Mouse (Mus musculus) kidney, adult 9 months (tissue): ENCODE data around the gene Adamtsl3.

ENCODE experiments used
- DNase-seq: peaks from one replicate; pipeline ENCODE4 v3.0.0; 2022

Adamtsl3 gene

DNA sequence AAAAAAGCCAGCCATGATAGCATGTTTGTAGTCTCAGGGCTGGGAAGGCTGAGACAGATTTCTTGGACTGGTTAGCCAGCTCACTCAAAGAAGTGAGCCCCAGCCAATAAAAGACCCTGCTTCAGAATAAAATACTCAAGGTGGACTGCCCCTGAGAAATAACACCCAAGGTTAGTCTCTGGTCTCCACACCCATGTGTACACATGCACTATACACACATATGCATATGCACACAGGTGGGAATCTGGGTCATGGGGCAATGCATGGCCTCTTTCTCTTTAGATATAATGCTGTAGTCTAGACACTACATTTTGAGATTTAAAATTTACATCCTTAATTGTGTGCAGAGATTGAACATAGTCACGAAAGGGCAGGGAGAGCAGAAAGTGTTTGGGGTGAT lies 88.8 kb downstream of the Adamtsl3 start:
- DNase-seq = no peak

DNA sequence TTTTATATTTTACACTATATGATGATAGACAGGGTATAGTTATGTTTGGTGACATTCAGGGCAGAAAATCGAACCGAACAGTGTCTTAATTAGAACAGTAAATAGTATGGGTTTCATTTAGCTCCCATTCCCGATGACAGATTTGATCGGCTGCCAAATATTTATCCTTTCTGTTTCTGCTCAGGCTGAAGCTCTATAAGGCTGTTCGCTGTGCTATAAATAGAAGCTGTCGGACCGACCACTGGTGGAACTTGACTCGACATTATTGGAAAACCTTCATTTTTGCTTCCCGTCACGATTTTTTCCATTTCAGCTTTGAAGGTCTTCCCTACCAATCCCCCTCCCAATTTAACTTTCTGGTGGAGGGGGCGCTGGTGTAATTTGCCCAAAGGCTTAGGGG lies 89.9 kb downstream of the Adamtsl3 start:
- DNase-seq = no peak

DNA sequence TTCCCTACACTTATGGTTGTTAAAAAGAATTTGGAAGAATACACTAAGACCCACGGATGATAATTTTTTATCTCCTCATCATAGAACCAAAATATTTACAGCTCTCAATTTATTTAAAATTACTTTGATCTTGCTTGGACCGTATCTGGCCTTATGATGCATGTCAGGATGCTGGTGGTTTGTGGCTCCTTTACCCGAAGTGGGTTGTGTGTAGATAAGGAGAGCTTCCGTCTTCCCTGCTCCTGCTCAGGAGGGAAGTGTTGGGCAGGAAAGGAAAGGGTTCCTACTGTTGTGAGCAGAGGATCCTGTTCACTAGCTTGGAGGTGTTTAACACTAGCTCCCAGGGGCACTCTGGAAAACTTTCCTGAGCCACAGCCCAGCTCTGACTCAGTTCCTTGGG lies 94.0 kb downstream of the Adamtsl3 start:
- no peak for DNase-seq

DNA sequence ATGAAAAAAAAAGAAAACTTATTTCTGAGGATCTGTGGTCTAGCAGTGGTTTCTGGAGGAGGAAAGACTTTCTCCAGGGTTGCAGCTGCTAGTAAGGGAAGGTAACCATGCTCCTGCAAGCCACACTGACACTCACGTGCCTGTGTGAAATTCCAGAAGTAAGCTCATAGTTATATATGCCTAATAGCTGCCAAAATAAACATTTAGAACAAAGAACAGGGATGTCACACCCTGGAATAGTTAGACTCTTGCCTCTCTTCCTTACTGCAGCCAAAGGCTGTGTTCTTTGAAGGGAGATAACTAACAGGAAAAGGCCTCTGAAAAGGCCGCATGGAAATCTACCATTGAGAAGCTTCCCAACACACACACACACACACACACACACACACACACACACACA lies 96.1 kb downstream of the Adamtsl3 start:
- no peak for DNase-seq

DNA sequence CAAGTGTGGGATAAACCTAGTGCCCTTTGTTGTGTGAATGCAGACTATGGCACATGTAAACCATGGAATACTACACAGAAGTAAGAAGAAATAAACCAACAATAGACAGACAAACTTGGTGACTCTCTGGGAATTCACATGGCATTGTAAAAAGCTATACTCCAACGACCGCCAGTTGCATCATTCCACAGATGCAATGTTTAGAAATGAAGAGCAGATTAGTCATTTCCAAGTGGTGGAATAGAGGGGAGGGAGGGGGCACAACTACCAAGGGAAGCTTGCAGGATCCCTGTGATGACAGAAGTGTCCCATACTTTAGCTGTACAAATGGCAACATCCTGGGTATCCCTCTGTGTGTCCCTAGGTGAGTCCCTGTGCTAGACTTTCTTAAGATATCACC lies 97.7 kb downstream of the Adamtsl3 start:
- no peak for DNase-seq

DNA sequence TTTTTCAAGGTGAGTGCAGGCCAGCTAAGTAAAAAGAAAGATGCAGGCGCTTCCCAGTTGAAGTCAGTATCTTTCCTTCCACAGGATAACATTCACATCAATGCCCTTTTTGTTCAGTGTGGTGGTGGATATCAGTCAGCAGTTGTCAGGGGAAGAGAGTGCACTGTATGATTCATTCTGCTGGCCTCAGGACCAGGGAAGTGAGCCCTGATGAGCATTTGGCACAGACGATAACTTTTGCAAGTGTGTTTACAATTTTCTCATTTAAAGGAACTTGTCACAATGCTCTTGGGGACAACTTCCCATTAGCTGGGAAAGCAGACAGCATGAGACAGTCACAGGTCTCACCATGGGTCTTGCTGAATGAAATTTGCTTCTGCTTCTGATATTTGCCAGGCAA lies 122.9 kb downstream of the Adamtsl3 start:
- DNase-seq = no peak

DNA sequence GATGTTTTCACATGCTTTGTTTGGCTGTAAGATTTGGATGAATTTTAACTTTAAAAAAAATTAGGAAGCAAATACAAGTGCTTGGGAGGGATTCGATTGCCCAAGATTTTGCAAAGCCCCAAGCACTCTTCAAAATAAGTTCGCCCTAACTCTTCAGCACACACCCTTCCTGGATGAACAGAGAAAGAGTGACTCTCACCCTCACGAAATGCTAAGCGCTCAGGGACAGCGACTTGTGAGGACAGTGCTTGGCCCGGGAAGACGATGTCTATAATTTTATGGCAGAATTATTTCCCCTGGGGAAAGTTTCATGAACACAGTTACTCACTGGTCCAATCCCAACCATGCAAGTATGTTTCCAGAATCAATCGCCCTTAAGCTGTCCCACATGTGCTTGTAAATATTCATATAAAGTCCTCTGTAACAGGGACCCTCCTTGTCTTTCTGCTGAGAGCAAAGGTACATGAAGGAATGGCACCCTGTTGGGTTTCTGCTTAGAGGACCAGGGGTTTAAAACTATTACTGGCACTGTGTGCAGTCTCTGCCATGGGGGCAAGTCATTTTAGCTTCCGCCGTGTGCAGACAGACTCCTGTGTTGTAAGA lies 127.5 kb downstream of the Adamtsl3 start:
- DNase-seq = no peak

DNA sequence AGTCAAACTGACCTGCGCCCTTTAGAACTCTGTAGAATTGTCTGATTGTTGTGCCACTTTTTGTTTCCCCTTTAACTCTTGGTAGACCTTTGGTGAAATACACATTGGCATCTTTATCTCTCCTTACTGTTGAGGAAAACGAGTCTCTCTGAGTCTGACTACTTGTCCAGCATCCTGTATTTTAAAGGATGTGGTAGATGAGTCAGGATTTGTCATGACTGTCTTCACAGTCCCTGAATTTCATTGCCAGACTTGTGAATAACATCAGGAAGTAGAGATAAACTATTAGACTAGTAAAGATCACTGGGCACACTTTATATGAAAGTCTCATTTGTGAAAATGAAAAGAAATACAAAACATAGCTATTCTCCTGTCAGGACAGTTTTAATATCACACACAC lies 128.9 kb downstream of the Adamtsl3 start:
- no peak for DNase-seq

DNA sequence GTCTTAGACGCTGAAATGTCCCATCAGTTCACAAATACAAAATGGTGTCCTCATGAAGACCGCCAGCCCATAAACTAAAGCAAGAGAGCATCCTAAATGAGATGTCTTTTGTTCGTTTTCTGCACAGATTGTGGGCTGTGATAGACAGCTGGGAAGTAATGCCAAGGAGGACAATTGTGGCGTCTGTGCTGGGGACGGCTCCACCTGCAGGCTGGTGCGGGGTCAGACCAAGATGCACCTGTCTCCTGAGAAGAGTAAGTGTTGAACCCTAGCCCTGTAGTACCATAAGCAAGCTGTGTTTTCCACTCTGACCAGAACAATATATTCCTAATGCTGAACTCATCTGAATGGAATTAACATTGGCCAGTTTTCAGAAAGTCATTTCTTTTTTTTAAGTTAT lies 129.9 kb downstream of the Adamtsl3 start:
- no peak for DNase-seq

DNA sequence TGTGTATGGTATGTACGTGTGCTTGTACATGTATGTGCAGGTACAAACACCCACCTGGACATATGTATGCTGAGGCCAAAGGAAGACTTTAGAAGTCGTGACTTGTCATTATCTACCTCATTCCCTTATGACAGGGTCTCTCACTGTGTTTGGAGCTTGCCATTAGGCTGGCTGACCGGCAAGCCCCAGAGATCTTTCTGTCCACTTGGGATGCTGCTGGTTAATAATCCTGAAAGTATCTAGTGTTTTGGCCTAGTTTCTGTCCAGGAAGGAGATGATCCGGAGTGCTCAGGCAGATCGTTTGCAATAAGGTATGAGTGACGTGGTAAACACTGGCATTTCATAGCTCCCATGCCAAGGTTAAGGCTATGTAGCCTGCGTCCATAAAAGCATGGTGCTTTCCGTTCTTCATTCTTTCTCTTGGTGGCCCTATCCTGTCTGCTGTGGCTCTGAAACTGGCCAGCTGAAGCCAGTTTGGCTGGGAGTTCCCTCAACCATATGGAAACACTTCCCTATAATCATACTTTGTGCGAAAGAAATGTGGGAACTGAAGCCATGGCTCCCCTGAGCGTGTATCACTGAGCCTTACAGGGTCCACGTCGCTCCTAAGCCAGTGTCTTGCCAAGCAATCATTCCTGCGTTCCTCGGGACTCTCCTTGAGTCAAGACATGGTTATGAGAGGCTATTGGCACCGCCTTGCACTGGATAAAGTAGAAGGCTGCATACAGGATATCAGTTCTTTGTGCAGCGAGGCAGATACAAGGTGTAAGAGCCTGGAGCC lies 141.1 kb downstream of the Adamtsl3 start:
- DNase-seq = no peak

DNA sequence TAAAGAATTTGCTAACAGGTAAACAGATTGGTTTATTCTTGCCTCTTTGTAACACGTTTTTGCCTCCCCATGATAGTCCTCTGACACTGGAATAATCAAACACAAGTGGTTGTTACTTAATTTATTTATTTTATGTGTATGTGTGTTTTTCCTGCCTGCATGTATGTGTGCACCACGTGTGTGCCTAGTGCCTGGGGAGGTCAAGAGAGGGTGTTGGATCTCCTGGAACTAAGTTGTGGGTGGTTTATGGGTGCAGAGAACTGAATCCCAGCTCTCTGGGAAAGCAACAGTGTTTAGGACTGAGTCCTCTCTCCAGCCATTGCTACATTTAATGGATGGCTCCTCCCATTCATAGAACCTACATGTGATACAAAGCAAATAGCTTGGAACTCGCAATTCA lies 143.0 kb downstream of the Adamtsl3 start:
- DNase-seq = no peak

DNA sequence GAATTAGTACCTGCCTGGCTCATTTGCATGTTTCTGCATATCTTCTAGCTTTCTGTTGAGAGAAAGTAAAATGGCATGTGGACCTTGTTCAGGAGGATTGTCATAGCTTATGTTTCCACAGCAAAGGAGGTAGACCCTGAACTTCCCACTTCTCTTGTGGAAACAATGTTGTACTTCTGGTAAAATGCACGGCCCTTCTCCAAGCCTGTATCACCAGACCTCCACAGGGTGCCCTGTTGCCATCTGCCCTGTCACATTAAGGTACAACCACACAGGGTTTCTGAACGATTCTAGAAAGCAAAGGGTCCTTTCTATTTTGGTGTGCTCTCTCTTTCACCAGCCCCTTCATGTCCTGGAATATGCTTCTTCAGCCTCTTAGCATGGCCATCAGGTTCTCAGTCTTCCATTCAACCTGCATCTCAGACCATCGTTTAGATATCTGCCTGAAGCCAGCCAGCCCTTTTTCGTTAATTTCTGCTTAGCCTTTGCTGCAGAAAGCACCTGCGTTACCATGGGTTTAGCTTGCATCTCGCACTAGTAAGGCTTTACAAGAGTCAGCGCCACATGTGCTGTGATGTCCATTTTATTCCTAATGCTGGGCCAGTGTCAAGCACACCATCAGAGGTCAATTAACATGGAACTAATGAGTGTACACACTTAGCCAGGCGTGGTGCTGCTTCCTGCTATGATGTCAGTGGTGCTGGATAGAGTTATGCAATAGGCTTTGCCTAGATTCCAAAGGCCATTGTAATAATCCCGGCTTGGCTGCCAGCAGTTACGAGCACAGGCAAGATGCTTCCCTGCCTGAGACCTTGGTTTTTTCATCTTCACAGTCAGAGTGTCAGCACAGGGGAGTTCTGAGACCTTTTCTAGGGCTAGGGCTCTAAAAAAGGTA lies 143.6 kb downstream of the Adamtsl3 start:
- DNase-seq = peak; percentile 54

DNA sequence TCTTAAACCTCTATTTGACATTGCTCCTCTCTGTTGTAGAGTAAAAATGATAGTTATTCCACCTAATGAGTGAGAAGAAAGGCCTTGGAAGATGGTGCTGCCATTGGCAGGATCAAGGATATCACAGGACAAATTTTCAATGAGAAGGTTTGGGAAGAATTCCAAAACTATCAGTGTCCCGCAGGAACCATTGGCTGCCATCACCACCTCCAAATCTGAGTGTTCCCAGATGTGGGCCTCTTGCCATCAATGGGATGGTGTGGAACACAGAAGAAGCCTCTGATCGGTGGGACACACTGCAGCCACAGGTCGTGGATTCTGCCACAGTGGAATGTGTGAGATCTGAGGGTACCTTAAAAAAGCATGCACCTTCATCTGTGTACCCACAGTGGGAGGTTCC lies 147.9 kb downstream of the Adamtsl3 start:
- no peak for DNase-seq

DNA sequence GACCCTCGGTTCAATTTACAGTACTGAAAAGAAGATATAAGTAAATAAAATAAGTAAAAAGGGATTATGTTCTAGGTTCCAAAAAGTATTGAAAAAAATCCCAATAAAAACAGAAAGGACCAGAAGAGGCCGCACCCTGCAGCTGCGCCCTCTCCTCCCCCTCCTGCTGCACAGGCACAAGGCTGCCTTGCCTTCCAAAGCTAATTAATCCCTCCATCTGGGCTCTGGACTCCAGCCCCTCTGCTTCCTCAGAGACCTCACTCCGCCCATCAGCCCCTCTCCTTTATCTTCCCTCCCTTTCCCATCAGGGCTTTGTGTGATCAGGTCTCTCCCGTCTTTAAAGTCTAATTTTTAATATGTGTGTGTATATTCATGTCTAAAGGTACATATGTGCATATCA lies 149.3 kb downstream of the Adamtsl3 start:
- DNase-seq = no peak

DNA sequence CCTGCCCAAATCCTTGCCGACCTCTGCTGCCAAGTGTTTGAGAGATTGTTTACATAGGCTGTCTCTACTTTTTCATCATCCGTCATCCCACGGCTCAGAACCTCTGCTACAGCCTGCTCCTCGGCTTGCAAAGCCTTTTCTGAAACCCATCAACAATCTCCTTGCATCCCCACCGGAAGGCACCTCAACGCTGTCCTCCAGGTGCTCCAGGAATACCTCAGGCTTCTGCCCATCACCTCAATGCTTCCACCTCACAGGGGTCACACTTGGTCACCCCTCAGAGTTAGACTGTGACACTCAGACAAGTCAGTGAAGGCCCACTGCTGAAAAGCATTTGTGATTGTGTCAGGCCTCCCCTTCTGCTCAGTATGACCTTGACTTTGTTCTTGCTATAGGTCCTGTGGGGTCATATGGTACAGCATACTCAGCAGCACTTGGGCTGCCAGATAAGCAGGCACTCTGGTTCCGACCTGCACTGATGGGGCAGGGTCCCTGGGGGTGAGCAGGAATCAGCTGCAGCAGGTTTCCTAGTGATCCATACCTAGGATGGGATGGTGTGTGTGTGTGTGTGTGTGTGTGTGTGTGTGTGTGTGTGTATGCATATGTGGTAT lies 150.0 kb downstream of the Adamtsl3 start:
- DNase-seq = no peak

DNA sequence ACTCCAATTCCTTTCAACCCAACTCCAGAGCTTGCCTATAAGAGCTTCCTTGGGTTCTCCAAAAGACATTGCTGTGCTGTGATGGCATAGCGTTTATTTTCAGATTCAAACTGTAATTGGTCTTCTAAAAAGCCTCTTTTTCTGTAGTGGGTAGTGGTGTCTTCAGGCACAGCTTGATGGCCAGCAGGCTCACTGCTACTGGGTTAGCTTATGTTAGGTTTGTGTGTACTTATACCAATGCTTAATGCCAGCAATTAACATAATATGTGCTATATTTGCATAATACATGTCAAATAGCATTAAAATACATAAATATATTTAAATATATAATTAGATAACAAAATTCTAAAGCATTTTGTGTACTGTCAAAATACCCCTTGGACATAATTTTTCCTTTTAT lies 155.5 kb downstream of the Adamtsl3 start:
- no peak for DNase-seq

DNA sequence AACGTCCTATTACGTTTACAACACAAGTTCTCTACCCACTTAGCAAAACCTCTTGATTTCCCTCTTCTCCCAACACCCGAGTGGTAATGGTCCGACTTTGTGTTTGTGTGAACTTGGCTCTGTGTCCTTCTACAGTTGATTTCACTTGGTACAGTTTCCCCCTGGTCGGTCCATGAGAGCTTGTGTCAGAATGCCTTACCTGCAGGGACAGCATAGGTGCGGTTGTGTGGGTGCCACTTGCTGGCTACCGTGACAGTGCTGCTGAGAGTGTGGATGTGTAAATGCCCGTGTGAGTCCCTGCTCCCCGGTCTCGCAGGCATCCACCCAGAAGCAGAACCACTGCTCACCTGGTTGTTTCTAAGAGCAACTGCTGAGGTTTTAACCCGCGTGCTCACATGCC lies 157.4 kb downstream of the Adamtsl3 start:
- no peak for DNase-seq

DNA sequence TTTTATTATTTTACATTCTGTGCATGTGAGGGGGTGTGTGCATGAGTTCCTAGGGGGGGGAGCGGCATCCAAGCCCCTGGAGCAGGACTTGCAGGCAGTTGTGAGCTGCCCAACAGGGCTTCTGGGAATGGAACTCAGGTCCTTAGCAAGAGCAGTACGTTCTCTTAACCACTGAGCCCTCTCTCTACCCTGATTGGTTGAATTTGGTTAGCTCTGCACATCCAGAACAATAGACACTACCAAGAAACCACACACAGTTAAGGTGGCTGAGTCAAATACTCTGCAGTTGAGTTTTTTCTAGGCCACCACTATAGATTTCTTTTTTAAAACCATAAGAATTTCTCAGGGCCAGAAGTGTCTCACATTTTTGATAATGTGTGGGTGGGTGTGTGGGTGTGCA lies 158.7 kb downstream of the Adamtsl3 start:
- no peak for DNase-seq

DNA sequence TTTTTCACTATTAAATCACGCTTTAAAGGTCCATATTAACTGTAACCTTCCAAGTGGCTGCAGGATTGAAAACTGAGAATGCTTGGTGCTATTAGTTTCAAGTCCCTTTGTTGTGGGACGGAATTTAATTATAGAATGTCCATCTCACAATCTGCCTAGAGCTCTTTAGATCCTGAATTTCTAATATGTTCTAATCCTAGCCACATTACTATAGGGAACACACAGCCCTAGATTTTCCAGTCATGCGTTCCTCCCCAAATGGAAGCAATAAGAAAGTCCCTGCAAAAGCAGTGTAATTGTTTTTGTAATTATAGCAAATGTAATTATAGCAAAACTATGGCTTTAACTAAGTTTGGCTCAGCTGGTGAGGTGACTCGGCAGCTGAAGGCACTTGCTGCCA lies 161.6 kb downstream of the Adamtsl3 start:
- DNase-seq = no peak

DNA sequence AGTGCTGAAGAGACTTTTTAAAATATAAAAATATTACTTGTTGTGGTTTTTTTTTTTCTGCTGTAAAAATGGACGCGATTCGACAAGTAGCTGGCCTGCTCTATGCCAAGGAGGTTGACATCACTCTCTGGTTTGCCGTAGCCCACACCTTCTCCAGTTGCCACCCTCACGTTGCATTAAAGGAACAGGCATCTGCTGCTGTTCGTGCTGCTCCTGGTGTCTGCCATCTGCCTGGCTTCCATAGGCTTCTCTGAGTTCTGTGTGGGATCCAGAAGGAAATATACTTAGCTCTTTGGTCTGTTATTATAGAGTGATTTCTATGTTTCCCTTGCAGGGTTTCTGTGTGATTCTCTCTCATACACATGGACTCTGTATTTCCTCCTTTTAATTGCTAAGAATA lies 165.8 kb downstream of the Adamtsl3 start:
- no peak for DNase-seq

DNA sequence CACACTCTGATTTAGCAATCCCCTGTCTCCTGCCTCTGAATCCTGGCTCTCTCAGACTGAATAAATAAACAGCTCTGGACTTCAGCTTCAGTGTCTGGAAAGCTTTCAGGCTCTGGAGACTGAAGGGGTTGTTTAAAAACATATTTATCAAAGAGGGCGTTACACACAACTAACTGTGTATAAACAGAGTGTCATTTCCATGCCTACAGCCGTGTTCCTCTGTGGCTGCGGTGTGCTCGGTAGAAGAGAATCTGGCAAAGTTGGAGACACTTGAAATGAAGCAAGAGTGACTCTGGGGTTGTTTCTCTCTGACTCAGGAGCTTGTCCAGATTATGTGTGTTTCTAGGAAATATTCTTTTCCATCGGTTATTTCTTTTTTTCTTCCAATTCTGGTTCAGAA lies 167.0 kb downstream of the Adamtsl3 start:
- no peak for DNase-seq

DNA sequence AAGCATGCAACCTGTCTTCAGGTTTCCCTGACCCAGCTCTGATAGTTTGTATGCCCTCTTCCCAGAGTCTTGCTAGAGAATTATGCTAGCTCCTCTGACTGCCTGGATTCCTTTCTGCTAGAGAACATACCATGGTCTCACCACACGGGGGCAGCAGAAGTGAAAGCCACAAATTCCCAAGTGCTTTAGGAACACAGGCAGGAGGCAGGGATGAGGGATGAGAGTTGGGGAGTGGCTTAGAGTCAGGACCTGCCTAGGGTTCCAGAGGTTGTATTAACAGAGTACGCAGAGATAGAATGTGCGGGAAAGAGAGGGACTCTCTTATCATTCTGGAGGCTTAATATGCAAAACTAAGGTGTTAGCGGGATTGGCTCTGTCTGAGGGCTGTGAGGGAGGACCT lies 168.6 kb downstream of the Adamtsl3 start:
- DNase-seq = peak; percentile 56

DNA sequence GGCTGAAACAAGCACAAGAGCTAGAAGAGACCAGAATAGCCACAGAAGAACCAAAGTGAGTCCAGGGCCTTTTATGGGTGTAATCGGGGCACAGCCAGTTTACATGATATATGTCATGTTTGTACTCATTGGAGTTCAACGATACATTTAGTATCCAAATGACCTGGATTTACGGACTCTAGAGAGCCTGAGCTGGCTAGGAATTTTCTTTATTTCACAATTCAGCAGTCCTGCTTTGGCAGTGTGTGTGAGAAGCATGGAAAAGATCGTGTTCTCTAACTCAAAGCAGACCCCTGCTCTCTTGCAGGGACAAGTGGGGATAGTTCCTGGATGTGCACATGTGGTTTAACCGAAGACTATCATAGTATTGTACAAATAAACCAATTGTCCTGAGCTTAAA lies 195.1 kb downstream of the Adamtsl3 start:
- no peak for DNase-seq

DNA sequence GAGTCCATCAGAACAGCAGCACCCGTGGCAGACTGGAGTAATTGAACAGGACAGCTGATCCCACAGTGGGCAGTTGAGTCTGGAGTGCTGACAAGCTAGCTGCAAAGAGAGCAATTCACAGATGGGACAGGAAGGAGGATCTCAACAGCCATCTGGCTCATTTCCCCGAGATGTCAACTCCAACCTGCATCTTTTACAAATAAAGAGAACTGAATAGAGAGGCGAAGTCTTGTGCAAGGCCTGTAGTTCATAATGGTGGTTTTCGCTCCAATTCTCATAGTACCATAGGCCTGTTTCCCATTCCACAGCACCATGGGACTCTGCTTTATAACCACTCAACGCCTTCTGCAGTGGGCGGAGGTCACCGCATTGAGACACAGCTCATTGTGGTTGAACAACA lies 195.9 kb downstream of the Adamtsl3 start:
- no peak for DNase-seq
